Mouse (Mus musculus): ENCODE results near the gene Gm26938. TPM values are rescaled to one million over a fixed set of nuclear protein-coding genes. Genes with fewer than 3 reads are reported as not detected.

The Gm26938 gene
- total and polyA plus RNA-seq, 3 experiments = not detected

GRCm38 (mm10) chr5:139813963-139814381 lies 12.2 kb downstream of the Gm26938 start:
- no peaks in the 10 kb centered on the region for H3K36me3 ChIP-seq (ENCODE audit: control insufficient read depth, insufficient read depth, low read length)
- H3K79me2 ChIP-seq (replicated peaks; ENCODE audit: control insufficient read depth, insufficient read depth, low read length) = no peaks in the 10 kb centered on the region
- H3K9ac ChIP-seq (ENCODE audit: low read depth, low read length) = no peak overlapping the region
- intact Hi-C loops (cut with DNase I) = no loop called here
- H3K4me1 ChIP-seq (ENCODE audit: control insufficient read depth, insufficient read depth, low read length) = no peaks in the 10 kb centered on the region
- 30% methylated on average over 13 of the region's 13 CpGs for WGBS
- no peak for DNase-seq
- no peak overlapping the region for H3K4me3 ChIP-seq
- no peak overlapping the region for H3K27ac ChIP-seq
- TF ChIP-seq POLR2A (IDR thresholded peaks at IDR 0.05; ENCODE audit: insufficient read depth, low read depth, low read length) = no peak
- no peak for TF ChIP-seq CTCF (IDR thresholded peaks at IDR 0.05)
- TF ChIP-seq EP300 (IDR thresholded peaks at IDR 0.05; ENCODE audit: insufficient read depth, low read depth, low read length) = no peak
- no peaks in the 10 kb centered on the region for H3K27me3 ChIP-seq (ENCODE audit: control insufficient read depth, insufficient read depth, low read length)

GRCm38 (mm10) chr5:139813126-139813490 lies 13.1 kb downstream of the Gm26938 start:
- no peak for TF ChIP-seq CTCF (IDR thresholded peaks at IDR 0.05)
- no peak for TF ChIP-seq EP300 (IDR thresholded peaks at IDR 0.05; ENCODE audit: insufficient read depth, low read depth, low read length)
- no peak for TF ChIP-seq POLR2A (IDR thresholded peaks at IDR 0.05; ENCODE audit: insufficient read depth, low read depth, low read length)
- intact Hi-C loops (cut with DNase I) = no loop called here
- Histone ChIP-seq H3K4me1 (ENCODE audit: control insufficient read depth, insufficient read depth, low read length) (no peaks in the 10 kb centered on the region), H3K9ac (ENCODE audit: low read depth, low read length) (no peak overlapping the region), H3K4me3 (no peak overlapping the region), H3K79me2 (replicated peaks; ENCODE audit: control insufficient read depth, insufficient read depth, low read length) (no peaks in the 10 kb centered on the region), H3K27ac (no peak overlapping the region), H3K27me3 (ENCODE audit: control insufficient read depth, insufficient read depth, low read length) (no peaks in the 10 kb centered on the region), H3K36me3 (ENCODE audit: control insufficient read depth, insufficient read depth, low read length) (no peaks in the 10 kb centered on the region)
- WGBS = 42% methylated on average over 10 of the region's 10 CpGs
- DNase-seq = no peak

GRCm38 (mm10) chr5:139812398-139813125 lies 13.6 kb downstream of the Gm26938 start:
- TF ChIP-seq EP300 (IDR thresholded peaks at IDR 0.05; ENCODE audit: insufficient read depth, low read depth, low read length) (no peak), POLR2A (IDR thresholded peaks at IDR 0.05; ENCODE audit: insufficient read depth, low read depth, low read length) (no peak), CTCF (IDR thresholded peaks at IDR 0.05) (no peak)
- no peak overlapping the region for H3K4me3 ChIP-seq
- intact Hi-C loops (cut with DNase I) = no loop called here
- H3K9ac ChIP-seq (ENCODE audit: low read depth, low read length) = no peak overlapping the region
- no peak for DNase-seq
- WGBS = 66% methylated on average over 20 of the region's 20 CpGs
- H3K4me1 ChIP-seq (ENCODE audit: control insufficient read depth, insufficient read depth, low read length) = no peaks in the 10 kb centered on the region
- no peak overlapping the region for H3K27ac ChIP-seq
- H3K27me3 ChIP-seq (ENCODE audit: control insufficient read depth, insufficient read depth, low read length) = no peaks in the 10 kb centered on the region
- no peaks in the 10 kb centered on the region for H3K36me3 ChIP-seq (ENCODE audit: control insufficient read depth, insufficient read depth, low read length)
- H3K79me2 ChIP-seq (replicated peaks; ENCODE audit: control insufficient read depth, insufficient read depth, low read length) = no peaks in the 10 kb centered on the region

- no peaks in the 10 kb centered on the region for H3K36me3 ChIP-seq (ENCODE audit: control insufficient read depth, insufficient read depth, low read length)
- no peaks in the 10 kb centered on the region for H3K27me3 ChIP-seq (ENCODE audit: control insufficient read depth, insufficient read depth, low read length)
- no peak overlapping the region for H3K4me3 ChIP-seq
- intact Hi-C loops (cut with DNase I) = no loop called here
- no peaks in the 10 kb centered on the region for H3K4me1 ChIP-seq (ENCODE audit: control insufficient read depth, insufficient read depth, low read length)
- TF ChIP-seq EP300 (IDR thresholded peaks at IDR 0.05; ENCODE audit: insufficient read depth, low read depth, low read length) = no peak
- no peak for TF ChIP-seq CTCF (IDR thresholded peaks at IDR 0.05)
- no peak for TF ChIP-seq POLR2A (IDR thresholded peaks at IDR 0.05; ENCODE audit: insufficient read depth, low read depth, low read length)
- H3K9ac ChIP-seq (ENCODE audit: low read depth, low read length) = no peak overlapping the region
- WGBS = 54% methylated on average over 15 of the region's 15 CpGs
- H3K27ac ChIP-seq = no peak overlapping the region
- H3K79me2 ChIP-seq (replicated peaks; ENCODE audit: control insufficient read depth, insufficient read depth, low read length) = no peaks in the 10 kb centered on the region
- DNase-seq = no peak
Observed at GRCm38 (mm10) chr5:139811677-139812397, 14.4 kb downstream of the Gm26938 start.

- TF ChIP-seq EP300 (IDR thresholded peaks at IDR 0.05; ENCODE audit: insufficient read depth, low read depth, low read length) = no peak
- peak; percentile 30 for TF ChIP-seq CTCF (IDR thresholded peaks at IDR 0.05)
- H3K27me3 ChIP-seq (ENCODE audit: control insufficient read depth, insufficient read depth, low read length) = no peaks in the 10 kb centered on the region
- H3K4me3 ChIP-seq = no peak overlapping the region
- intact Hi-C loops (cut with DNase I) = no loop called here
- no peak overlapping the region for H3K27ac ChIP-seq
- H3K79me2 ChIP-seq (replicated peaks; ENCODE audit: control insufficient read depth, insufficient read depth, low read length) = no peaks in the 10 kb centered on the region
- 51% methylated on average over 4 of the region's 4 CpGs for WGBS
- no peak for DNase-seq
- no peaks in the 10 kb centered on the region for H3K4me1 ChIP-seq (ENCODE audit: control insufficient read depth, insufficient read depth, low read length)
- H3K9ac ChIP-seq (ENCODE audit: low read depth, low read length) = no peak overlapping the region
- H3K36me3 ChIP-seq (ENCODE audit: control insufficient read depth, insufficient read depth, low read length) = no peaks in the 10 kb centered on the region
Observed at GRCm38 (mm10) chr5:139809397-139809796, 16.8 kb downstream of the Gm26938 start.

GRCm38 (mm10) chr5:139805924-139806323 lies 20.3 kb downstream of the Gm26938 start:
- H3K79me2 ChIP-seq (replicated peaks; ENCODE audit: control insufficient read depth, insufficient read depth, low read length) = no peaks in the 10 kb centered on the region
- DNase-seq = no peak
- 93% methylated on average over 8 of the region's 8 CpGs for WGBS
- TF ChIP-seq CTCF (IDR thresholded peaks at IDR 0.05) (no peak), POLR2A (IDR thresholded peaks at IDR 0.05; ENCODE audit: insufficient read depth, low read depth, low read length) (no peak), EP300 (IDR thresholded peaks at IDR 0.05; ENCODE audit: insufficient read depth, low read depth, low read length) (no peak)
- intact Hi-C loops (cut with DNase I) = no loop called here
- no peaks in the 10 kb centered on the region for H3K36me3 ChIP-seq (ENCODE audit: control insufficient read depth, insufficient read depth, low read length)
- no peak overlapping the region for H3K9ac ChIP-seq (ENCODE audit: low read depth, low read length)
- H3K27me3 ChIP-seq (ENCODE audit: control insufficient read depth, insufficient read depth, low read length) = no peaks in the 10 kb centered on the region
- H3K4me3 ChIP-seq = no peak overlapping the region
- no peaks in the 10 kb centered on the region for H3K4me1 ChIP-seq (ENCODE audit: control insufficient read depth, insufficient read depth, low read length)
- H3K27ac ChIP-seq = no peak overlapping the region

Data from heart, adult 2 months (tissue).